Mouse (Mus musculus) gastrocnemius, postnatal 4 days (tissue): ENCODE results near the gene Pde8a. TPM values are rescaled to one million over a fixed set of nuclear protein-coding genes. Genes with fewer than 3 reads are reported as not detected.
"Not testable (repeated sequence)": the region's sequence is repeated elsewhere in the genome, so short reads cannot be mapped to it uniquely, and the experiment has no call there.

Source experiments
- DNase-seq, 2 experiments: peaks; one replicate each; pipeline ENCODE4 v3.0.0; 2021 to 2022; ENCODE audit warnings: low spot score in 2 of 2, mixed read lengths in 2 of 2
- long read RNA-seq, 2 experiments: library from polyadenylated mRNA; stranded (forward); transcript quantifications; one replicate each; pipeline ENCODE4 v2.0.0; 2021
- total RNA-seq, 2 experiments: library from RNA; stranded (reverse); gene quantifications; 2 replicates each; pipeline ENCODE4 v1.2.3; 2021

Pde8a gene
- total RNA-seq: 10 to 100 TPM; 11.1 to 11.7 TPM
- long read RNA-seq, experiment 1, transcript Pde8a-201 (22 exons, 3,802 nt): major isoform, 18 of 23 reads
- long read RNA-seq, experiment 1, partial matches to known transcripts: 1 of 23 reads
- long read RNA-seq, experiment 1, other reads (novel, unspliced or antisense): 4 of 23 reads
- long read RNA-seq, experiment 2, transcript Pde8a-201 (22 exons, 3,802 nt): major isoform, 12 of 19 reads
- long read RNA-seq, experiment 2, partial matches to known transcripts: 3 of 19 reads
- long read RNA-seq, experiment 2, other reads (novel, unspliced or antisense): 4 of 19 reads

DNA sequence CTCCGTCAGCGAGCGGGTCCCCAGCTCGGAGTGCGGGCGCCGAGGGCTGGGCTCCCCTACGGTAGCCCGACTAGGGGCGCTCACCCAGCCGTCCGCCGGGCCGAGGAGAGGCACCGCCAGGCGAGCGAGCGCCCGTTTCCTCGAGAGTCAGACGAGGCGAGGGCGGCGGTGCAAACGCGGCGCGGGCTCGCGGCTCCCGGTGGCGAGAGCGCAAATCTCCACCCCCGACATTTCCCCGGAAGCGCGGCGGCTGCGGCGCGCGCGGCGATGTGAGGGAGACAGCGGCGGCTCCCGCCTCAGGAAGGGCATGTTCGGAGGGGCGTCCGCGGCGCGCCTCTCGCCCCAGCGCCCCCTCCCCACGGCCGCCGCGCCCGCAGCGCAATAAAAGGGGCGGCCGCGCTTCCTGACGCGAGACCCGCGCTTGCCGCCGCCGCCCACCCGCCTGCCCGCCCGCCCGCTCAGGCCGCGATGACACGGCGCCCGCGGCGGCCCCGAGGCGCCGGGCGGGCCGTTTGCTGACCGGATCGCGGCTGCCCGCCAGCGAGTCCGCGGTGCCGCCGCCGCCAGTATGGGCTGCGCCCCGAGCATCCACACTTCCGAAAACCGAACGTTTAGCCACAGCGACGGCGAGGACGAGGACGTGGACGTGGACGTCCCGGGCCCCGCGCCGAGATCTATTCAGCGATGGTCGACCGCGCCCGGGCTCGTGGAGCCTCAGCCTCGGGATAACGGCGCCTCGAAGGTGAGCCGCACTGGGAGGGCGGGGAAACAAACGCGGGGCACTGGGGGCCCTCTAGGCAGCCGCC, at the start of gene Pde8a:
Gene Pde8a, plus strand, starts transcription at position 250 of the 806 bp plus-strand sequence.
- no peak for DNase-seq

DNA sequence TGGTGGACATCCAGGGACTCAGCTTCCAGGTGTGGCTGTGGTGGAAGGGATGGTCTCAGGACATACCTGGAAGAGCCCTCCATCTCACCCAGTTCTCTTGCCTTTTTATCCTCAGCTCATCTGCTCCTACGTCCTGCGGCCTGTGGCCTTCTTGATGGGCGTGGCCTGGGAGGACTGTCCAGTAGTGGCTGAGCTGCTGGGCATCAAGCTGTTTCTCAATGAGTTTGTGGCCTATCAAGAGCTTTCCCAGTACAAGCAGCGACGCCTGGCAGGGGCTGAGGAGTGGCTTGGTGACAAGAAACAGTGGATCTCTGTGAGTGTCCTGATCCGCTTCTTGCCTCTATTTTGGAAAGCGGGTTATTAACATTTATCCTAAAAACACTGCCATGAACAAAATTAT, 49.0 kb upstream of the Pde8a start:
- no peak for DNase-seq

DNA sequence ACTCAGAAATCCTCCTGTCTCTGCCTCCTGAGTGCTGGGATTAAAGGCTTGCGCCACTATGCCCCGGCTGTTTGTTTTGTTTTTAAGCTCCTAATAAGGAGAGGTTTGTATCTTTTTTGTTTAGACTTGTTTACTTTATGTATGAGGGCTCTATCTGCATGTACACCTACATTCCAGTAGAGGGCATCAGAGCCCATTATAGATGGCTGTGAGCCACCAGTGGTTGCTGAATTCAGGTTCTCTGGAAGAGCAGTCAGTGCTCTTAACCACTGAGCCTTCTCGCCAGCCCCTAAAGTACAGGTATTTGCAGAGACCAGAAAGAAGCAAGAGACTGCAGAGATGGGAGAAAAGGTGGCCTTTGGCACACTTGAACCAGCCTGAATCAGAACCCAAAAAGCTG, 46.3 kb upstream of the Pde8a start:
- peak in 1 of 2 experiments; percentile 33 for DNase-seq

DNA sequence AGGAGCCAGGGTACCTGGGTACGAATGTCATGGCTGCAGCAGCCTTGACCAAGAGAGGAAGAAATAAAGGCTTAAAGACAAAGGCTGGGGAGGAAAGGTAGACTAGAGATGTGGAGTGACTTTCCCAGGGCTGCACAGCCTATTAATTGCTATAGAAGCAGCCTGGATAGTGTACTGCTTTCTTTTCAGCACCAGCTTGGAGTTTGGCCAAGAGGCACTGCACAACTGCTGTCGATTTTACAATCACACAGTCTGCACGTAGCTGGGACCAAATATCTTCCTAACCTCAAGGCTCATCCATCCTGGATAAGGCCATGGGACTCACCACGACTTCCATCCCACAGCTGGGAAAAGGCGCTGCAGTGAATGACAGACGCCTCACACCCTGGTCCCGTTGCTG, 44.0 kb upstream of the Pde8a start:
- no peak for DNase-seq

DNA sequence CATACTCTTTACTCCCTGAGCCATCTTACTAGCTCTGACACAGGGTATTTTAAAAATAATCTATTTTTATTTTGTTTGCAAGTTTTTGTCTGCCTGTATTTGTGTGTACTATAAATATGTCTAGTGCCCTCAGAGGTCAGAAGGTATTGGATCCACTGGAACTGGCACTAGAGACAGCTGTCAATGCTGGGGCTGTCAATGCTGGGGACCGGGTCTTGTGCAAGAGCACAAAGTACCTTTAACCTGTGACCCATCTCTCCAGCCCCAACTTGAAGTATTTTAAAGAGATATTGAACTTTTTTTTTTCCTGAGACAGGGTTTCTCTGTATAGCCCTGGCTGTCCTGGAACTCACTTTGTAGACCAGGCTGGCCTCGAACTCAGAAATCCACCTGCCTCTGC, 39.5 kb upstream of the Pde8a start:
- DNase-seq: no peak

DNA sequence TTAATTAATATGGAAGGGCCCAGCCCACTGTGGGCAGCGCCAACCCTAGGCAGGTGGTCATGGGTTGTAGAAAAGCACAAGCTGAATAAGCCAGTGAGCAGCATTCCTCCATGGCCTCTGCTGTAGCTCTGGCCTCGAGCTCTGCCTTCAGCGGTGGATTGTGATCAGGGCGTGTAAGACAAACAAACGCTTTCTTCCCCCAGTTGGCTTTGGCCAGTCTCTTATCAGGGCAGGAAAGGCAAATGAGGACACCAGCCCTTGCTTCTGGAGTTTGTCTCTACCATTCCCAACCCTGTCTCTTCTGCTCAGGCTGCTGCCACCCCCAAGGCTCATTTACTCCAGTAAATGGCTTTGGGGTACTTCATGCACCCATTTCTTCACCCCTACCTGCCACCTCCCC, 38.7 kb upstream of the Pde8a start:
- no peak for DNase-seq

DNA sequence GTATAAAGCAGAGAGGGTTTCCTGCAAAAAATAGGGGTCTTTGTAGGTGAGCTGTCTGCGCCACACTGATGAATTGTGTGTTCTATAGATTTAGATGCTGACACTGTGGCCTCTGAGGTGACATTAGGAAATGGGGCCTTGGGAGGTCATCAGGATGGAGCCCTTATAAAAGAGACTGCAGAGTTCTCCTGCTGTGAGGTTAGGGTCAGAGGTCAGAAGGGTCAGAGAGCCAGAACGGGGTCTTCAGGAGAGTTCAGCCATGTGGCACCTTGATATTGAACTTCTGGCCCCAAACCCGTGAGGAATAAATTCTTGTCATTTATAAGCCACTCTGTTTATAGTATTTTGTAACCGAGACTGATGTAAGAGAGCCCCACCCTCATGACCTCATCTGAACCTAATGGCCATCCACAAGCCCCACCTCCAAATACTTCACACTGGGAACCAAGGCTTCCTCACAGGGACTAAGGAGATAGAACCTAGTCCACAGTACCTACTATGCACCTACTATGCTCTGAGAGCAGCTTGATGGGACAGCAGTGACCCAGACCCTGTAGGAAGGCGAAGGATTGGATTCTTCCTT, 37.1 kb upstream of the Pde8a start:
- no peak for DNase-seq

DNA sequence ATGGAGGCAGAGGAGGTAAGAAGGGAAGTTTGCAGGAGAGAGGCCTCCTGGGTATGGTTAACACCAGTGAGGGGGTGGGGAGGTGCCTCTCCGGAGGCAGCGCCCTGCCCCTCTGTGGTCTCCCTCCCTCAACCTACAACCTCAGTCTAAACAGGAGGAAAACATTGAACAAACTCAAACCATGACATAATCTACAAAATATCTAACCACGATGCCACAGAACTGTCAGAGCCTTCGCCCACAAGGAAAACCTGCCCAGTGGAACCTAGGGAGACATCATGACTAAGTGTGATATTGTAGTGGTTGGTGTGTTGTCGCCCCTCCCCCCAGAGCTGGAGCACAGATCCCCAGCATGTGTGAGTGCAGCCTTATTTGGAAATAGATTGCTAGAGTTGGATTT, 33.9 kb upstream of the Pde8a start:
- no peak for DNase-seq

DNA sequence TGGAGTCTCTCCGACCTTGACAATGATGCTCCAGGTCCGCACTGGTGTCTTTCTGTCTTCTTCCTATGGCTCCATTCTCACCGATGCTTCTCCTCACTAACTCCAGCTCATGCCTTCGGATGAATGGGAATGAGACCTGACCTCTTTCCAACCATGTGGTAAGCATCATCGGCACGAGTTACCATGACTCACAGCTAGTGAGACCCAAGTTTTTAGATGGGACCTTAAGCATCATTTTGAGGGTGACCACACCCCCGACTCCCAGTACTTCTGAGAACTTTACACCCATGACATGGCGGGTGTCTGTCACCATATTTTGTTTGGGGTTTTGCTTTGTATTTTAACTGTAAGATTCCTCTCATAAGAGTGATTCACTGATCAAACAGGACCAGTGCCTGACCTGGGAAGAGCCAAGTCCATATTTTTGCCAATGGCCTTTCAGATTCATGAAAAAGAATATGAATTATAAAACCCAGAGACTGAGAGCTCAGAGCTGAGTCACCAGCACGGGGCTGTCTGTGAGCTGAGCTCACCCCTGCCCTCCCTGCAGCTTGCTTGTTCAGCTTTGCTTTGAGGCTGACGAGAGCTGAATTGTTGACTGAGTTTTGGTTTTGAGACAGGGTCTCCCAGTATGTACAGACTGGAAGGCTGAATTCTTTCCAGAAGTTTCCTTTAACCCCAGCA, 30.8 kb upstream of the Pde8a start:
- no peak for DNase-seq

DNA sequence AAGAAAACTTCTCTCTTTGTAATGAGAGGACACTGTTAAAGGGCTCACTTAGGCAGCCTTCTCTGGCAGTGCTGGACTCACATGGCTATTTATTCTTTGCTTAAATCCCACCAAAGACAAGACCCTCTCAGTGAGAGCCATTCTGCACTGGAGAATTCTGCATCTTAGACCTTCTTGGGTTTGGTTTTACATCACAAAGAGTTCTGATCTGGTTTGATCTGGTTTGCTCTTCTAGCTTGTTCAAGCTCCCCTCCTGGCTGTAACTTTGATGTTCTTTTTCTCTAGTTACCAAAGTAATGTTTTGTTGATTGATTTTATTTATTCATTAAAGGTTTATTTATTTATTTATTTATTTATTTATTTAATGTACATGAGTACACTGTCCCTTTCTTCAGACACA, 30.2 kb upstream of the Pde8a start:
- no peak for DNase-seq

DNA sequence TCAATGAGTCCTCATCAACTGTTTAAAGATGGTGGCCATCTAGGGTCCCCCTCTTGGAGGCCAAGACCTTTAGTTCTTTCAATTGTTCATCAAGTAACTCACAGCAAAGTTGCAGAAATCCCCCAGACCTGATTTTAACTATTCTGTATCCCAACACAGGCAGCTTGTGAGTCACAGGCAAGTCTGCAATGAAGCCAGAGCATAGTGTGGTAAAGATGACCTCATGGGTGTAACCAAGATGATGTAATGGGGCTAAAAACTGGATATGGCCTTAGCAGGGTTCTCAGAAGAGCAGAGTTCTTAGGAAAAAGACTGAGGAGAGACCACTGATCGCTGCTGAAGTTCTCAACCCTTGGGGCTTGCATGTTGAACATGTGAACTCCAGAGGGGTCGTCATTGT, 29.3 kb upstream of the Pde8a start:
- no peak for DNase-seq

DNA sequence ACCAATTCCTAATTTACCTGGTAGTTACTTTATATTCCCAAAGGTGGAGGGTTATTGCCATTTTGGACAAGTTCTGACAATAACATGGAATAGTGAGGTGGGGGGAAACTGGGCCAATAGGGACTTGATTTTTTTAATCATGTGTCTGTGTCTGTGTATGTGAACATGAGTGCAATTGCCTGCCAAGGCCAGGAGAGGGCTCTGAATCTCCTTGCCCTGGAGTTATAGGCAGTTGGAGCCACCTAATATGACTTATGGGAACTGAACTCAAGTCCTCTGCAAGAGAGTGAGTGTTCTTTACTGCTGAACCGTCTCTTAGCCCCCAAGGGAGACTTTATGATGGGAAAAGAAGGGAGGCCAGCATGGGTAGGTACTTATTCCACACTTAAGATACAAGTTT, 28.7 kb upstream of the Pde8a start:
- no peak for DNase-seq

DNA sequence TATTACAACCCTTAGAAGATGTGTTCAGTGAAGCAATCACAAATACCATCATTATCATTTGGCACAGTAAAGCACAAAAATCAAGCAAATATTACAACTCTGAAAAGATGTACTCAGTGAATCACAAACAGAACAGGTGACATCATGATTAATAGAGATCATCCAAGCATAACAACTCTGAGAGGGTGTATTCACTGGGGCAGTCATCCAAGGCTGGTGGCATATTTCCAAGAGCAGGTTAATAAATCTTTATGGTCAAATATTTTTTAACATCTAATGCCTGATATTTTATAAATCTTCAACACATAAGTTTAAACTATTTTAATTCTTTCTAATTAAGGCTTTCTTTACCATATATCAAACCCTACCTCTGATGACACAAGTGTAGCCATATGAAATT, 27.4 kb upstream of the Pde8a start:
- not testable (repeated sequence) for DNase-seq

DNA sequence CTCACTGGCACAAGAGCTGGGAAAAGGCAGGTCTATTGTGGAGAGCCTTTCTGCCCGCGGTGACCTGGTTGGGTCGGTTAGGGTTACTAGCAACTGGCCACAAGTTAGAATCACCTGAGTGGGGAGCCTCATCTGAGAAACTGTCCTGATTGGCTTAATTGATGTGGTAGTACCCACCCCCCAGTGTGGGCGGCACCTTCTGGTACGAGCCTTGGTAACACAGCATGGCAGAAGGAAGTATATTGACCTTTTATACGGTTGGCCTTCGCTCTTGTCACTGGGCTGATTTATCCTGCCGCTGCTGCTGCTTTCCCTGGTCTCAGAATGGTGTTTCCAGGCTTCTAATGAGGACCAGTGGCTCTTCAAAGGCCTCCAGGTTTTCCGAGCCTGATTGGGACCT, 24.2 kb upstream of the Pde8a start:
- no peak for DNase-seq

DNA sequence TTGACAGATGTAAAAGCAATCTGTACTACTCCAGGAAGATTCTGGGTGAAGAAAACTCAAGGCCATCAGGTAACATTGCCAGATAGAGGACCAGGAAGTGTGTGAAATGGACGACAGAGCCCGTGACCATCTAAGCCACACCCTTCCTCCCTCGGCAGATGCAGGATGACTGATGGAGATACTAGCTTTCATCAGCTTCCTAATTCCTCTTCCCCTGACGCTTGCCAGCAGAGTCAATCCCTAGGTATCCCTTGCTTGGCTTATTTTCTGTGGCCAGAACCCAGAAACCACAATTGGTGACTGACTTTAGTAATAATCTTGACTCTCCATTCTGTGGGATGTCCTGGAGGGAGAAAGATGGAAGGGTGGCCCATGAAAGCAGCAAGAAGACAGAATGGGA, 17.9 kb upstream of the Pde8a start:
- no peak for DNase-seq

DNA sequence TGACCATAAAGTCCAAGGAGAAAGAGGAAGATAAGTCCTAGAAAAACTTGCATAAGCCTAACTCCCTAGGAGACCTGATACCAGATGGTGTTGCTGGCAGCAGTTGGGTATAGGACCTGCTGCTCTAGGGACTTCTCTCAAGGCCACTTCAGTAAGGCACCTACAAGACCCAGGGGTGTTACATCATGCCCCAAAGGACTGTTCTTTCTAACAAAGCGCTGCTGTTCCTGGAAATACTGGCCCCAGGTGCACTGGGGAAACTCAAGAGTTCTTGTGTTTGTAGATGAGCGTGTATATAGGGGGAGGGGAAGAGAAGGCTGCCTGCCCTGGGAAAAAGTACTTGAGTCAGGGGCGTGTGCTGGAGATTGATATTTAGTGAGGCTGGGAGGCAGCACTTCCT, 16.6 kb upstream of the Pde8a start:
- DNase-seq: no peak

DNA sequence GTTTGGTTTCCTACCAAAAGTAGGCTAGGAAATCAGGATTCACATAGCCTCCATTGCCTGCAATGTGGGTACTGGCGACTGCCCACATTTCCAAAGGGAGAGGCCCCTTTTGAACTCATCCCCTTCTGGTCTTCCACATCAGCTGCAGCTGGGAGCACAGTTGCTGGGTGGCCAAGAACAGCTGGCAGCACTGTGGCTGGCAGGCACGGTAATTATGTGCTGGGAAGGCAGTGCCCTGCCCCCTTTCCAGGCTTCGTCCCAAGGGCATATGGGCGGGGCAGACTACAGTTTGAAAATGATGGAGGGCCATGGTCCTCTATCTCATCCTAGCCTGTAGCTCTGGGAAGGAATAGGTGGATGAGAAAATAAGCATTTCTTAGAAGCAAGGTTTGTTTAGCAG, 14.9 kb upstream of the Pde8a start:
- DNase-seq: peak in 1 of 2 experiments; percentile 39

DNA sequence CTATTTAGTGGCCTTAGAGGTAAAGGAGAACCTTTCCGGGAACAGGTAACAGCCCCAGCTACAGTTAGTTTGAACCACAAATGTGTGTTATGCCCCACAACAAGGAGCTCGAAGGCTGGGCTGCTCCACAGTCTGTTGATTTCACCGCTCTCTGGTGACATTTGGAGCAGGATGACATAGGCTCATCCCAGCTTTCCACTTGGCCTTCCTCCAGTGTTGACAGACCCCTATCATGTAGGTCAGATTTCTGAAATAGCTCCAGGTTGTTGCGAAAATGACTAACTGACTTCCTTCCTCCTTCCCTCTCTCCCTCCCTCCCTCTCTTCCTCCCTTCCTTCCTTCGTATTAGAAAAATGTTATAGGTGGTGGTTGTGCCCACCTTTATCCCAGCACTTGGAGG, 14.3 kb upstream of the Pde8a start:
- no peak for DNase-seq

DNA sequence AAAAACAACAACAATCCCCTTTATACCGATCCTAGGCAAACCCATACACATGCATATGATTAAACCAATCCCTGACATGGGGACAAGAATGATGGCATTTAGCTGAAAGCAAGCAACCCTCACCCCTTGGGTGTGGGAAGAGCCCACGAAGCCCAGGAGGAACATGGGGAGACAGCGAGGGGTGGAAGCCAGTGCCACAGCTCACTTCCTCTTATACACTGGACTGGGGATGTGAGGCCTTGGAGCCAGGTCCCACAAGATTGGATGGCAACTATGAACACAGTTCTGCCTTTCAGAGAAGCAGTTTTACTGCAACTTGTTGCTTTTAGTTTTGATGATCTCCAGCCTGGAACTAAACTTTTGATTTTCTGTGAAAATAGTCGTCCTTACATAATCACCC, 13.6 kb upstream of the Pde8a start:
- no peak for DNase-seq

DNA sequence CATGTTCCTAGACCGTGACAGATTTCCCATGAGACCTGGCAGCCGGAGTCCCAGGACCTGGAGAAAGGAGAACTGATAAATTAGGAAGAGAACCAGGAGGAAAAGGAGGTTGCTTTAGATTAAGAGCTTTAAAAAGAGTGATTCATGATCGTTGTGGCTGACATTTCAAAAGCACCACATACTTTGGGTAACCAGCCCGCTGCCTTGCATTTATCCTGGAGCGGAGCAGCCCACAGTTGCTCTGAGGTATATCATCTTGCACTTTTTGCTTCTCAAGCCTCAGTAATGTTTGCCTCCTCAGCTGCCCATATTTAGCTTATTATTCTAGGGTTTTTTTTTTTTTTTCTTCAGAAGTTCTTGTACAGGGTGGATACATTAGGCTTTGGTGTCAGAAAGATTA, 11.0 kb upstream of the Pde8a start:
- no peak for DNase-seq

DNA sequence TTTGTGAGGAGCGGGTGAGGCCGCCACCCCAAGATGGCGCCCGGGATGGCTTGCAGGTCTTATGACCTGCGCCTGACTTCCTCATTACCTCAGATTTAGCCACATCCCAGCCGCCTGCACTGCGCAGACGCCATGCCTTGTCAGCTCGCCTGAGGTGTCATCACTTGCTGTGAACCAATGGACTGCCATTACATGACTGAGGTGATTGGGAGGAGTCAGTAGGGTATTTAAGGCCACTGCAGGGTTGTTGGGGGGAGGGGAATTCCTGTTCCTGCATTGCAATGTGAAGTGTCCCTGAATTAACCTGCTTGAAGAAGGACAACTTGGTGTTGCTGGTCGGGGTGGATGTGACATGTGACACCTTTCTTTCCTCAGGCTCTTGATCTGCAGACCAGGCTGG, 9.8 kb upstream of the Pde8a start:
- DNase-seq: not testable (repeated sequence)

DNA sequence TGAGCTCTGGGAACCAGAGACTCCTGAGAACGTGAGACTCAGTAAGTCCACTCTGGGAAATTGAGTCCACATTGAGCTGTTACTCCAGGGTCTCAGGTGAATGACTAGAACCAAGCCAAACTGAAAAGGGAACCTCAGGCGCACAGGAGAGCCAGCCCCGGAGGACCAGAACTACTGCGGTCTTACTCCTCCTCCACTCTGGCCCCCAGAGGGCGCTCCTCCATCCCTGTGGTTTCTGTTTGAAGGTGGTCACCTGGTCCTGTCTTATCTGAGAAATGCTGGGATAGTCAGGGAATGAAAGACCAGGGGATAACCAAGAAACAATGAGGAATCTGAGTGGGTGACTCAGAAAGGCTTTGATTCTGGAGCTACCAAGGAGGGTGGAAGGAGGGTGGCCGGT, 4.5 kb upstream of the Pde8a start:
- DNase-seq: peak in 1 of 2 experiments; percentile 47
